Mouse (Mus musculus) skeletal muscle tissue, postnatal 0 days (tissue): Measurements from ENCODE around the gene Gm1113. TPM values are rescaled to one million over a fixed set of nuclear protein-coding genes. Genes with fewer than 3 reads are reported as not detected.

Experiments
- polyA plus RNA-seq: library from polyadenylated mRNA; unstranded; fragments of >200 nt; fragmentation: Nextera tagmentation; extraction: Ambion mirVana; gene quantifications from 2 replicates; pipeline ENCODE4 v1.2.1, GENCODE M21; 2015

The Gm1113 gene
- not detected in 2 replicates for polyA plus RNA-seq

DNA sequence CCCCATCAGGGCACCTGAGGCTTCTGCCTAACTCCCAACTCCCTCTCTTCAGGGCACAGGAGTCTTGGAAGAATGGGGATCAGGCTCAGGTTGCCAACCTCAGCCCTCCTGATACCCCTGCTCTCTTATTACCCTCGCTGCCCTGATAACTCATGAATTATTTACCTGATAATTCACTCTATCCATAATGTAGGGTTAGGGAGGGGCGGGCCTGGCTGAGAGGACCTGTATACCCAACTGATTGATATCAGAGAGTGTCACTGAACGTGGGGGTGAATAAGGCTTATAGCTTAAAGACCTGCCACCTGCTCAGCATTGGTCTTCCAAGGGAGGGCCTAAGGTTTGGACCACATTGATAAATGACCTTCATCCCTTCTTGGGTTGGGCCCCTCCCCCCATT is at the start of gene Gm1113:
Gene Gm1113 (minus strand): TSS at position 101 of the 400 bp plus-strand sequence.

DNA sequence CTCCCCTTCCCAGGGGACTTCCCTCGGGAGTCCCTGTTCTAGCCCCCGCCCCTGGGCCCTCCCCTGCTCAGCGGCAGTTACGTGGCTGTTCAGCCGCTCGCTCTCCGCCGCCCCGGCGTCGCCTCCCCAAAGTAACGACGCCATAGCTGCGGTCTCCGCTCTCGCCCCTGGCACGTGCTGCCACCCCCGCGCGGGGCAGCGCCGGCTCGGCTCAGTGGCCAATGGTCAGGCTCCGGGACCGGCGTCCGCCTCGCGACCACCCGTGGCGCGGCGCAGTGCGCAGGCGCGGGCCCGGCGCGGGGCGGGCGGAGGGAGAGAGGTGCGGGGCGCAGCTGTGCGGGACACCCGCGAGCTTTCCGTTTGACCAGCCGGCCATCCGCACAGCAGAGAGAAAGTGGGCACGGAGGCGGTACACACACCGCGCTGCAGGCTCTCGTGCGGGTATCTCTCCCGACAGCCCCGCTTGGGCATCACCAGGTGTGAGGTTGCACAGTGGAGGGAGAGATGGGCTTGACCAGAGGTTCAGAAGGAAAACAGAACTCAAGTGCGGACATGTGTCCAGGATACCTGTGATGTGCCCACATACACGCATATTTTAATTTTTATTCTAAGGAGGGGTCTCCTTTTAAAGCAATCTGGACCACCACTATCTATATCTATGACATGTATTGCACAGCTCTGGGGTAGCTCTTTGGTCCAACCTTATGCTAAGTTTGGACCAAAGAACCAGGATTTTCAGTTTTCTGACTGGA is 40.4 kb upstream of the Gm1113 start, which contains the start of the genes Ddx25 and Pus3:
Gene Ddx25 (minus strand): TSS at position 272 of the 752 bp plus-strand sequence.
Gene Pus3 (plus strand): TSS at position 339 of the 752 bp plus-strand sequence.

Other genes with a start within 250 kb of the Gm1113 start
- gene Cdon, start 97.1 kb downstream of the Gm1113 start, polyA plus RNA-seq = 4.7 and 5.3 TPM in 2 replicates
- 0.37 and 0.44 TPM in 2 replicates for gene Ddx25, start 40.3 kb upstream of the Gm1113 start, polyA plus RNA-seq
- 9.1 and 9.9 TPM in 2 replicates for gene Pus3, start 40.3 kb upstream of the Gm1113 start, polyA plus RNA-seq
- gene Pate2, start 52.0 kb upstream of the Gm1113 start, polyA plus RNA-seq = 0.28 and 0.59 TPM in 2 replicates
- gene Hyls1, start 52.1 kb upstream of the Gm1113 start, polyA plus RNA-seq = 3.5 and 4.1 TPM in 2 replicates
- not detected in 2 replicates for gene Pate4, start 93.7 kb upstream of the Gm1113 start, polyA plus RNA-seq
- gene Pate3, start 129.9 kb upstream of the Gm1113 start, polyA plus RNA-seq = not detected in 2 replicates
- not detected in 2 replicates for gene Pate1, start 169.1 kb upstream of the Gm1113 start, polyA plus RNA-seq
- not detected in 2 replicates for gene Gm17677, start 222.8 kb upstream of the Gm1113 start, polyA plus RNA-seq